Mouse (Mus musculus): Measurements from ENCODE around the gene E130308A19Rik.

GRCm38 (mm10) chr4:59777828-59778227 is 151.8 kb downstream of the E130308A19Rik start:
- TF ChIP-seq CTCF (IDR thresholded peaks at IDR 0.05; ENCODE audit: low read depth): no peak
- TF ChIP-seq EP300 (IDR thresholded peaks at IDR 0.05; ENCODE audit: low read depth): no peak

Data from heart, postnatal 0 days (tissue).